In the genomic region with DNA sequence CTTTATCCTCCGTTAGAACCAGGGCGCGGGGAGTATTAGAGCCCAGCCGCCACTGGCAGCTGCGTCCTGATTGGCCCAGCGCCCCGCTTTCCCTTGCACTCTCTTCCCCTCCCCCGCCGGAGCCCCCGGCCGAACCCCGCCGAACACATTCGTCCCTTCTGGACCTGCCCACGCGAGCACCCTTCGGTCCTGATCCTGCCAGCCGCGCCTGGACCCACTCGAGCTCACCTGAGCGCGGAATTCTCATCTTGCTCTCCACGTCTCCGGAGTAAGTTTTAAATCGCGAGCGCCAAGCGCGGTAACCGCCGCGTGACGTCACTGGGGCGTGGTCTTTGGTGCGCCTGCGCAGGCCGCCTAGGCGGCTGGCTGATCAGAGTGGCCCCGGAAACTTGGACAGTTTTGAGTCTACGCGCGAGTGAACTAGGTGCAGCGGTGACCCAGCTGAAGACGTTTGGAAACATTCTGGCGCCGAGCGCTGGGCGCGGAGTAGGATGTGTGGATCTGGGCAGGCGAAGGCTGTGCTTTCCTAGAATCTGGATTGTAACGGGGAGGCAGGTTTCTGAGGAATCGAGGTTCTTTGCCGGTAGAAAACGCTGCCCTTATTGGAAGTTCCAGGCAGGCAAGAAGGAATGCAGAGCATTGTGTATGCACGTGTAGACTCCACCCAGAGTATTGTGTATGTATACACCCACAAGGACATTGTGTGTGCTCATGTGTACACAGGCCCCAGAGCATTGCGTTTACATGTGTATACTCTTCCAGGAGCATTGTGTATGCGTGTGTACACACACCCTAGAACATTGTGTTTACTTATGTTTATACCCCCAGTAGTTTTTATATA, we compare ENCODE assay signal across 7 mouse cellular contexts. TPM values are rescaled to one million over a fixed set of nuclear protein-coding genes. Genes with fewer than 3 reads are reported as not detected.
DNase-seq lines count a peak whose midpoint lies in the region; ATAC-seq and TF ChIP-seq lines count a peak whose summit lies in the region.

Gene Ncaph (minus strand): TSS at position 334 of the 841 bp plus-strand sequence.

- H3K4me3 ChIP-seq in embryonic facial prominence, embryonic 11.5 days (ENCODE audit: low read depth, low read length) = peak within 1 kb of the TSS; percentile 77
- peak within 1 kb of the TSS; percentile 63 for H3K4me3 ChIP-seq in kidney, adult 2 months (ENCODE audit: insufficient read depth, low read depth, low read length)
- peak within 1 kb of the TSS; percentile 80 for H3K4me3 ChIP-seq in limb, embryonic 12.5 days (replicated peaks)
- peak within 1 kb of the TSS; percentile 64 for H3K4me3 ChIP-seq in midbrain, embryonic 15.5 days
- H3K4me3 ChIP-seq in spleen, adult 2 months (ENCODE audit: extremely low read depth, insufficient read depth, insufficient read length) = peak within 1 kb of the TSS; percentile 98

- peak; percentile 61 for TF ChIP-seq POLR2A in kidney, adult 2 months (IDR thresholded peaks at IDR 0.05; ENCODE audit: low read depth, low read length)
- peak; percentile 93 for TF ChIP-seq POLR2A in spleen, adult 2 months (IDR thresholded peaks at IDR 0.05; ENCODE audit: low read depth, low read length)

- H3K27me3 ChIP-seq in embryonic facial prominence, embryonic 11.5 days (ENCODE audit: control insufficient read depth, insufficient read depth, low read length) = no peaks in the 10 kb centered on the region
- H3K27me3 ChIP-seq in kidney, adult 2 months (replicated peaks; ENCODE audit: control insufficient read depth, insufficient read depth, low read length) = no peaks in the 10 kb centered on the region
- H3K27me3 ChIP-seq in limb, embryonic 12.5 days = no peaks in the 10 kb centered on the region
- no peaks in the 10 kb centered on the region for H3K27me3 ChIP-seq in midbrain, embryonic 15.5 days (replicated peaks)
- H3K27me3 ChIP-seq in spleen, adult 2 months (ENCODE audit: control insufficient read depth, insufficient read depth, low read length) = no peaks in the 10 kb centered on the region

- no peak for TF ChIP-seq CTCF in kidney, adult 2 months (conservative IDR thresholded peaks at IDR 0.05; ENCODE audit: insufficient read depth, insufficient read length, low read depth, low read length)
- TF ChIP-seq CTCF in spleen, adult 2 months (IDR thresholded peaks at IDR 0.05; ENCODE audit: extremely low read depth, insufficient read depth, insufficient read length, insufficient replicate concordance) = no peak

- peak within 1 kb of the TSS; percentile 77 for H3K27ac ChIP-seq in embryonic facial prominence, embryonic 11.5 days (replicated peaks; ENCODE audit: low read depth, low read length)
- H3K27ac ChIP-seq in kidney, adult 2 months (ENCODE audit: insufficient read depth, low read depth, low read length) = peak within 1 kb of the TSS; percentile 55
- peak within 1 kb of the TSS; percentile 91 for H3K27ac ChIP-seq in limb, embryonic 12.5 days
- peak within 1 kb of the TSS; percentile 79 for H3K27ac ChIP-seq in midbrain, embryonic 15.5 days
- peak within 1 kb of the TSS; percentile 94 for H3K27ac ChIP-seq in spleen, adult 2 months (ENCODE audit: insufficient read depth, low read length)

- no peaks in the 10 kb centered on the region for H3K9me3 ChIP-seq in embryonic facial prominence, embryonic 11.5 days (replicated peaks; ENCODE audit: control insufficient read depth, low read length)
- H3K9me3 ChIP-seq in limb, embryonic 12.5 days = no peaks in the 10 kb centered on the region
- no peaks in the 10 kb centered on the region for H3K9me3 ChIP-seq in midbrain, embryonic 15.5 days

- peak; percentile 96 for DNase-seq in adrenal gland, postnatal 14 days
- peak; percentile 95 for DNase-seq in embryonic facial prominence, embryonic 11.5 days (ENCODE audit: low spot score)
- DNase-seq in heart, adult 18-20 months = peak; percentile 94 to 98
- DNase-seq in kidney, adult 2 months = peak; percentile 95
- peak; percentile 78 to 94 for DNase-seq in spleen, adult 2 months (ENCODE audit: low read depth in 1 of 2, low spot score in 2 of 2)

- no peaks in the 10 kb centered on the region for H3K36me3 ChIP-seq in embryonic facial prominence, embryonic 11.5 days (replicated peaks; ENCODE audit: control insufficient read depth, insufficient read depth, low read depth, low read length)
- H3K36me3 ChIP-seq in kidney, adult 2 months (ENCODE audit: control insufficient read depth, insufficient read depth, low read length) = no peaks in the 10 kb centered on the region
- H3K36me3 ChIP-seq in limb, embryonic 12.5 days = no peaks in the 10 kb centered on the region
- no peaks in the 10 kb centered on the region for H3K36me3 ChIP-seq in midbrain, embryonic 15.5 days (replicated peaks)
- no peaks in the 10 kb centered on the region for H3K36me3 ChIP-seq in spleen, adult 2 months (ENCODE audit: control insufficient read depth, insufficient read depth, low read length)

- no peaks in the 10 kb centered on the region; the same call in 1 of the 2 replicates for H3K4me1 ChIP-seq in embryonic facial prominence, embryonic 11.5 days (ENCODE audit: control insufficient read depth, insufficient read depth, low read length)
- H3K4me1 ChIP-seq in kidney, adult 2 months (ENCODE audit: control insufficient read depth, insufficient read depth, low read length) = peaks cover 3% of the 10 kb centered on the region; the same call in 1 of the 2 replicates
- peaks cover 42% of the 10 kb centered on the region for H3K4me1 ChIP-seq in limb, embryonic 12.5 days (replicated peaks)
- H3K4me1 ChIP-seq in midbrain, embryonic 15.5 days = peaks cover 19% of the 10 kb centered on the region
- peaks cover 3% of the 10 kb centered on the region; the same call in 1 of the 2 replicates for H3K4me1 ChIP-seq in spleen, adult 2 months (ENCODE audit: control insufficient read depth, insufficient read depth, insufficient read length)

- peak within 1 kb of the TSS; percentile 74 for H3K9ac ChIP-seq in embryonic facial prominence, embryonic 11.5 days (replicated peaks; ENCODE audit: low read length)
- H3K9ac ChIP-seq in limb, embryonic 12.5 days (replicated peaks) = peak within 1 kb of the TSS; percentile 73
- peak within 1 kb of the TSS; percentile 61 for H3K9ac ChIP-seq in midbrain, embryonic 15.5 days

- H3K4me2 ChIP-seq in embryonic facial prominence, embryonic 11.5 days (ENCODE audit: low read depth, low read length) = peak within 1 kb of the TSS; percentile 60
- H3K4me2 ChIP-seq in limb, embryonic 12.5 days = peak within 1 kb of the TSS; percentile 74
- H3K4me2 ChIP-seq in midbrain, embryonic 15.5 days = peak within 1 kb of the TSS; percentile 77

- ATAC-seq in embryonic facial prominence, embryonic 11.5 days (replicated peaks; ENCODE audit: insufficient number of reproducible peaks, low FRiP score, low TSS enrichment, low read depth) = peak; percentile 84
- peak; percentile 81 for ATAC-seq in limb, embryonic 12.5 days (ENCODE audit: insufficient number of reproducible peaks, insufficient read depth, low FRiP score, low TSS enrichment, low read depth)
- ATAC-seq in midbrain, embryonic 15.5 days (replicated peaks) = peak; percentile 94

- WGBS in embryonic facial prominence, embryonic 11.5 days = 1% methylated on average over 57 of the region's 57 CpGs
- 2% methylated on average over 57 of the region's 57 CpGs for WGBS in kidney, adult 2 months
- WGBS in limb, embryonic 12.5 days = 2% methylated on average over 57 of the region's 57 CpGs
- WGBS in midbrain, embryonic 15.5 days = 1% methylated on average over 57 of the region's 57 CpGs
- WGBS in spleen, adult 2 months = 2% methylated on average over 57 of the region's 57 CpGs

RNA-seq across cellular contexts. Expression of gene Ncaph, which starts in this region (rescaled TPM):
- total RNA-seq in adrenal gland, postnatal 14 days (2021) = 16.0 TPM in 2 replicates
- 131 and 132 TPM in 2 replicates for polyA plus RNA-seq in embryonic facial prominence, embryonic 11.5 days (2014; fragmentation: Nextera tagmentation; extraction: Ambion mirVana)
- 1 to 10 TPM in 1 of 2 experiments, under 1 TPM in 1; 0.79 to 1.3 TPM for total RNA-seq in heart, adult 18-20 months (2021)
- 0.34 and 0.61 TPM in 2 replicates for polyA plus RNA-seq in kidney, adult 2 months (2012; rRNA removed)
- 112 TPM in 2 replicates for polyA plus RNA-seq in limb, embryonic 12.5 days (2016; fragmentation: Nextera tagmentation; extraction: Ambion mirVana)
- 13.1 and 13.9 TPM in 2 replicates for polyA plus RNA-seq in midbrain, embryonic 15.5 days (2015; fragmentation: Nextera tagmentation; extraction: Ambion mirVana)
- polyA plus RNA-seq in spleen, adult 2 months (2012; rRNA removed) = 2.5 and 2.8 TPM in 2 replicates

Comparison
In these comparisons a context has a peak if more than half of its experiments do, and no peak if none do; other contexts are left out.
1. Peak in every context shown above with its lines: DNase-seq, ATAC-seq, H3K4me3 ChIP-seq and H3K27ac ChIP-seq.
2. Peak in DNase-seq, H3K4me3 ChIP-seq and H3K27ac ChIP-seq in kidney, adult 2 months; RNA of the gene not detected or under 1 TPM.